Mouse (Mus musculus) central nervous system, embryonic 14 days (tissue): ENCODE measurements around the gene Cd86. TPM values are rescaled to one million over a fixed set of nuclear protein-coding genes. Genes with fewer than 3 reads are reported as not detected.

Experiments
- polyA plus RNA-seq: library from polyadenylated mRNA; depleted of rRNA; stranded (reverse); fragments of >200 nt; gene quantifications from 2 replicates; pipeline ENCODE4 v1.2.3, GENCODE M21; 2012; rRNA removed

Gene Cd86
- polyA plus RNA-seq: 1.5 and 1.8 TPM in 2 replicates

GRCm38 (mm10) chr16:36665782-36666181, at the start of gene Cd86:
Gene Cd86 (minus strand): TSS chr16:36666081.

GRCm38 (mm10) chr16:36693818-36694413, 28.0 kb upstream of the Cd86 start, which contains the start of gene Ildr1:
Gene Ildr1 (plus strand): TSS chr16:36693978.

GRCm38 (mm10) chr16:36561386-36562338, 104.2 kb downstream of the Cd86 start, which contains the start of gene Casr:
Gene Casr (minus strand): TSS chr16:36562141.

Other genes with a start within 250 kb of the Cd86 start
- gene Stfa3, start 210.7 kb downstream of the Cd86 start, polyA plus RNA-seq: 1.1 and 1.7 TPM in 2 replicates
- 0.04 and 0.09 TPM in 2 replicates for gene Casr, start 103.9 kb downstream of the Cd86 start, polyA plus RNA-seq
- 0.09 and 0.89 TPM in 2 replicates for gene Ildr1, start 27.9 kb upstream of the Cd86 start, polyA plus RNA-seq
- gene Slc15a2, start 118.9 kb upstream of the Cd86 start, polyA plus RNA-seq: 14.1 and 15.3 TPM in 2 replicates
- 30.7 and 31.1 TPM in 2 replicates for gene Iqcb1, start 162.3 kb upstream of the Cd86 start, polyA plus RNA-seq
- 0.54 and 1.0 TPM in 2 replicates for gene Eaf2, start 208.9 kb upstream of the Cd86 start, polyA plus RNA-seq
- gene Golgb1, start 209.1 kb upstream of the Cd86 start, polyA plus RNA-seq: 34.9 and 40.8 TPM in 2 replicates